Mouse (Mus musculus): ENCODE measurements around the gene Vmn2r19. TPM values are rescaled to one million over a fixed set of nuclear protein-coding genes. Genes with fewer than 3 reads are reported as not detected.

Vmn2r19 gene
- not detected in 2 replicates for polyA plus RNA-seq (2014; fragmentation: Nextera tagmentation; extraction: Ambion mirVana)

- H3K9me3 ChIP-seq (ENCODE audit: control insufficient read depth, low read length): no peaks in the 10 kb centered on the region
- no peak for DNase-seq (ENCODE audit: low spot score)
- H3K36me3 ChIP-seq (ENCODE audit: control insufficient read depth, insufficient read depth, low read length): no peaks in the 10 kb centered on the region
- no peaks in the 10 kb centered on the region for H3K4me1 ChIP-seq (ENCODE audit: control insufficient read depth, insufficient read depth, low read length)
- no peak within 1 kb of the TSS for H3K27ac ChIP-seq (replicated peaks; ENCODE audit: low read depth, low read length)
- WGBS: 79% methylated on average over 2 of the region's 2 CpGs
- no peak within 1 kb of the TSS for H3K9ac ChIP-seq (ENCODE audit: low read depth, low read length)
- H3K4me2 ChIP-seq (ENCODE audit: low read depth, low read length): no peak within 1 kb of the TSS
- no peak within 1 kb of the TSS for H3K4me3 ChIP-seq (ENCODE audit: low read depth, low read length)
- no peaks in the 10 kb centered on the region for H3K27me3 ChIP-seq (replicated peaks; ENCODE audit: control insufficient read depth, insufficient read depth, low read length)
- no peak for ATAC-seq (ENCODE audit: low read depth)
Observed at GRCm38 (mm10) chr6:123308033-123308432, at the start of gene Vmn2r19. Gene Vmn2r19 (plus strand): TSS chr6:123308333.

GRCm38 (mm10) chr6:123258946-123259345, 49.2 kb upstream of the Vmn2r19 start:
- Histone ChIP-seq H3K27ac (replicated peaks; ENCODE audit: low read depth, low read length) (no peak overlapping the region), H3K4me3 (ENCODE audit: low read depth, low read length) (no peak overlapping the region), H3K36me3 (ENCODE audit: control insufficient read depth, insufficient read depth, low read length) (no peaks in the 10 kb centered on the region), H3K4me2 (ENCODE audit: low read depth, low read length) (no peak overlapping the region), H3K27me3 (replicated peaks; ENCODE audit: control insufficient read depth, insufficient read depth, low read length) (no peaks in the 10 kb centered on the region), H3K9ac (ENCODE audit: low read depth, low read length) (no peak overlapping the region), H3K9me3 (ENCODE audit: control insufficient read depth, low read length) (no peaks in the 10 kb centered on the region), H3K4me1 (ENCODE audit: control insufficient read depth, insufficient read depth, low read length) (no peaks in the 10 kb centered on the region)
- ATAC-seq (ENCODE audit: low read depth) (no peak), DNase-seq (ENCODE audit: low spot score) (no peak)
- 78% methylated on average over 3 of the region's 3 CpGs for WGBS

- Histone ChIP-seq H3K27me3 (replicated peaks; ENCODE audit: control insufficient read depth, insufficient read depth, low read length) (no peaks in the 10 kb centered on the region), H3K36me3 (ENCODE audit: control insufficient read depth, insufficient read depth, low read length) (no peaks in the 10 kb centered on the region), H3K4me2 (ENCODE audit: low read depth, low read length) (no peak overlapping the region), H3K9ac (ENCODE audit: low read depth, low read length) (no peak overlapping the region), H3K4me3 (ENCODE audit: low read depth, low read length) (no peak overlapping the region), H3K4me1 (ENCODE audit: control insufficient read depth, insufficient read depth, low read length) (no peaks in the 10 kb centered on the region), H3K9me3 (ENCODE audit: control insufficient read depth, low read length) (no peaks in the 10 kb centered on the region), H3K27ac (replicated peaks; ENCODE audit: low read depth, low read length) (no peak overlapping the region)
- WGBS: 72% methylated on average over 4 of the region's 4 CpGs
- ATAC-seq (ENCODE audit: low read depth) (no peak), DNase-seq (ENCODE audit: low spot score) (no peak)
Observed at GRCm38 (mm10) chr6:123259889-123260603, 48.1 kb upstream of the Vmn2r19 start.

- no peaks in the 10 kb centered on the region for H3K9me3 ChIP-seq (ENCODE audit: control insufficient read depth, low read length)
- ATAC-seq (ENCODE audit: low read depth) (no peak), DNase-seq (ENCODE audit: low spot score) (no peak)
- no peaks in the 10 kb centered on the region for H3K4me1 ChIP-seq (ENCODE audit: control insufficient read depth, insufficient read depth, low read length)
- H3K4me3 ChIP-seq (ENCODE audit: low read depth, low read length): no peak overlapping the region
- no peaks in the 10 kb centered on the region for H3K36me3 ChIP-seq (ENCODE audit: control insufficient read depth, insufficient read depth, low read length)
- H3K27me3 ChIP-seq (replicated peaks; ENCODE audit: control insufficient read depth, insufficient read depth, low read length): no peaks in the 10 kb centered on the region
- H3K4me2 ChIP-seq (ENCODE audit: low read depth, low read length): no peak overlapping the region
- WGBS: 90% methylated on average over 1 of the region's 1 CpGs
- H3K27ac ChIP-seq (replicated peaks; ENCODE audit: low read depth, low read length): no peak overlapping the region
- H3K9ac ChIP-seq (ENCODE audit: low read depth, low read length): no peak overlapping the region
Observed at GRCm38 (mm10) chr6:123260868-123261267, 47.3 kb upstream of the Vmn2r19 start.

- WGBS: 72% methylated on average over 4 of the region's 4 CpGs
- H3K4me1 ChIP-seq (ENCODE audit: control insufficient read depth, insufficient read depth, low read length): no peaks in the 10 kb centered on the region
Observed at GRCm38 (mm10) chr6:123261555-123262161, 46.5 kb upstream of the Vmn2r19 start, which contains the start of gene Clec4d. Gene Clec4d (plus strand): TSS chr6:123262111.

GRCm38 (mm10) chr6:123264194-123264593, 43.9 kb upstream of the Vmn2r19 start:
- Histone ChIP-seq H3K27ac (replicated peaks; ENCODE audit: low read depth, low read length) (no peak overlapping the region), H3K27me3 (replicated peaks; ENCODE audit: control insufficient read depth, insufficient read depth, low read length) (no peaks in the 10 kb centered on the region), H3K9me3 (ENCODE audit: control insufficient read depth, low read length) (no peaks in the 10 kb centered on the region), H3K9ac (ENCODE audit: low read depth, low read length) (no peak overlapping the region), H3K4me1 (ENCODE audit: control insufficient read depth, insufficient read depth, low read length) (no peaks in the 10 kb centered on the region), H3K4me3 (ENCODE audit: low read depth, low read length) (no peak overlapping the region), H3K36me3 (ENCODE audit: control insufficient read depth, insufficient read depth, low read length) (no peaks in the 10 kb centered on the region), H3K4me2 (ENCODE audit: low read depth, low read length) (no peak overlapping the region)
- ATAC-seq (ENCODE audit: low read depth): no peak
- no peak for DNase-seq (ENCODE audit: low spot score)
- 92% methylated on average over 3 of the region's 3 CpGs for WGBS

More at GRCm38 (mm10) chr6:123261555-123262161, 46.5 kb upstream of the Vmn2r19 start, which contains the start of gene Clec4d:
- Histone ChIP-seq H3K4me2 (ENCODE audit: low read depth, low read length) (no peak within 1 kb of the TSS), H3K36me3 (ENCODE audit: control insufficient read depth, insufficient read depth, low read length) (no peaks in the 10 kb centered on the region), H3K9me3 (ENCODE audit: control insufficient read depth, low read length) (no peaks in the 10 kb centered on the region), H3K9ac (ENCODE audit: low read depth, low read length) (no peak within 1 kb of the TSS), H3K27ac (replicated peaks; ENCODE audit: low read depth, low read length) (no peak within 1 kb of the TSS), H3K4me3 (ENCODE audit: low read depth, low read length) (no peak within 1 kb of the TSS), H3K27me3 (replicated peaks; ENCODE audit: control insufficient read depth, insufficient read depth, low read length) (no peaks in the 10 kb centered on the region)
- DNase-seq (ENCODE audit: low spot score) (no peak), ATAC-seq (ENCODE audit: low read depth) (no peak)

- Histone ChIP-seq H3K4me2 (ENCODE audit: low read depth, low read length) (no peak overlapping the region), H3K4me1 (ENCODE audit: control insufficient read depth, insufficient read depth, low read length) (no peaks in the 10 kb centered on the region), H3K9me3 (ENCODE audit: control insufficient read depth, low read length) (no peaks in the 10 kb centered on the region), H3K4me3 (ENCODE audit: low read depth, low read length) (no peak overlapping the region), H3K9ac (ENCODE audit: low read depth, low read length) (no peak overlapping the region), H3K36me3 (ENCODE audit: control insufficient read depth, insufficient read depth, low read length) (no peaks in the 10 kb centered on the region), H3K27me3 (replicated peaks; ENCODE audit: control insufficient read depth, insufficient read depth, low read length) (no peaks in the 10 kb centered on the region), H3K27ac (replicated peaks; ENCODE audit: low read depth, low read length) (no peak overlapping the region)
- 89% methylated on average over 4 of the region's 4 CpGs for WGBS
- ATAC-seq (ENCODE audit: low read depth): no peak
- no peak for DNase-seq (ENCODE audit: low spot score)
Observed at GRCm38 (mm10) chr6:123265809-123266208, 42.3 kb upstream of the Vmn2r19 start.

- no peaks in the 10 kb centered on the region for H3K27me3 ChIP-seq (replicated peaks; ENCODE audit: control insufficient read depth, insufficient read depth, low read length)
- ATAC-seq (ENCODE audit: low read depth) (no peak), DNase-seq (ENCODE audit: low spot score) (no peak)
- no peaks in the 10 kb centered on the region for H3K36me3 ChIP-seq (ENCODE audit: control insufficient read depth, insufficient read depth, low read length)
- H3K4me3 ChIP-seq (ENCODE audit: low read depth, low read length): no peak overlapping the region
- H3K9ac ChIP-seq (ENCODE audit: low read depth, low read length): no peak overlapping the region
- 87% methylated on average over 5 of the region's 5 CpGs for WGBS
- no peak overlapping the region for H3K27ac ChIP-seq (replicated peaks; ENCODE audit: low read depth, low read length)
- H3K4me1 ChIP-seq (ENCODE audit: control insufficient read depth, insufficient read depth, low read length): no peaks in the 10 kb centered on the region
- no peaks in the 10 kb centered on the region for H3K9me3 ChIP-seq (ENCODE audit: control insufficient read depth, low read length)
- H3K4me2 ChIP-seq (ENCODE audit: low read depth, low read length): no peak overlapping the region
Observed at GRCm38 (mm10) chr6:123266945-123267344, 41.2 kb upstream of the Vmn2r19 start.

GRCm38 (mm10) chr6:123279443-123279842, 28.7 kb upstream of the Vmn2r19 start:
- no peaks in the 10 kb centered on the region for H3K36me3 ChIP-seq (ENCODE audit: control insufficient read depth, insufficient read depth, low read length)
- ATAC-seq (ENCODE audit: low read depth): no peak
- H3K9me3 ChIP-seq (ENCODE audit: control insufficient read depth, low read length): no peaks in the 10 kb centered on the region
- H3K4me1 ChIP-seq (ENCODE audit: control insufficient read depth, insufficient read depth, low read length): no peaks in the 10 kb centered on the region
- no peak overlapping the region for H3K9ac ChIP-seq (ENCODE audit: low read depth, low read length)
- no peak overlapping the region for H3K4me2 ChIP-seq (ENCODE audit: low read depth, low read length)
- no peak for DNase-seq (ENCODE audit: low spot score)
- no peaks in the 10 kb centered on the region for H3K27me3 ChIP-seq (replicated peaks; ENCODE audit: control insufficient read depth, insufficient read depth, low read length)
- H3K4me3 ChIP-seq (ENCODE audit: low read depth, low read length): no peak overlapping the region
- WGBS: 93% methylated on average over 2 of the region's 2 CpGs
- no peak overlapping the region for H3K27ac ChIP-seq (replicated peaks; ENCODE audit: low read depth, low read length)

Measured in embryonic facial prominence, embryonic 14.5 days (tissue).